Mouse (Mus musculus) liver, embryonic 16.5 days (tissue): ENCODE results near the gene Ovol2. TPM values are rescaled to one million over a fixed set of nuclear protein-coding genes. Genes with fewer than 3 reads are reported as not detected.
"Not testable (repeated sequence)": the region's sequence is repeated elsewhere in the genome, so short reads cannot be mapped to it uniquely, and the experiment has no call there.

Experiments
- ATAC-seq: fragments of 200-750 bp; cut with Nextera tagmentation; 2 replicates; pipeline ENCODE4 v1.8.0; 2017; ENCODE audit warnings: low read depth, mild to moderate bottlenecking, moderate number of reproducible peaks, moderate library complexity
- H3K27ac ChIP-seq: fragments of 300-500 bp; sonication (generic); 2 replicates; pipeline ENCODE4 v1.5.1; 2014; ENCODE audit warnings: mild to moderate bottlenecking, low read length
- H3K27me3 ChIP-seq: fragments of 300-500 bp; sonication (generic); 2 replicates; pipeline ENCODE4 v1.6.1; 2014; ENCODE audit warnings: low read depth, low read length, mixed read lengths; ENCODE audit not compliant: control insufficient read depth, insufficient read depth
- H3K36me3 ChIP-seq: fragments of 300-500 bp; sonication (generic); 2 replicates; pipeline ENCODE4 v1.6.1; 2014; ENCODE audit warnings: mild to moderate bottlenecking; ENCODE audit not compliant: control insufficient read depth, insufficient read depth
- H3K4me1 ChIP-seq: fragments of 300-500 bp; sonication (generic); 2 replicates; pipeline ENCODE4 v1.6.1; 2014; ENCODE audit warnings: low read depth, low read length, mixed read lengths; ENCODE audit not compliant: control insufficient read depth
- H3K4me2 ChIP-seq: fragments of 300-500 bp; sonication (generic); 2 replicates; pipeline ENCODE4 v1.6.1; 2014; ENCODE audit warnings: low read depth, low read length, mixed read lengths
- H3K4me3 ChIP-seq: fragments of 300-500 bp; sonication (generic); 2 replicates; pipeline ENCODE4 v1.5.1; 2014; ENCODE audit warnings: low read depth, mild to moderate bottlenecking, low read length
- H3K9ac ChIP-seq: fragments of 300-500 bp; sonication (generic); 2 replicates; pipeline ENCODE4 v1.6.1; 2014; ENCODE audit warnings: low read depth, low read length
- H3K9me3 ChIP-seq: fragments of 300-500 bp; sonication (generic); replicated peaks from 2 replicates; pipeline ENCODE4 v1.6.1; 2016; ENCODE audit warnings: low read length; ENCODE audit not compliant: control insufficient read depth
- WGBS: fragments of 180-500 bp; shearing (Covaris S2); extraction: QIAGEN DNeasy Blood & Tissue Kit; methylation state at CpG from one replicate; pipeline ENCODE4 v1.1.7; 2014; ENCODE audit not compliant: insufficient replicate concordance; 5-methylcytosine and 5-hydroxymethylcytosine counted together
- polyA plus RNA-seq: library from polyadenylated mRNA; unstranded; fragments of >200 nt; fragmentation: Nextera tagmentation; extraction: Ambion mirVana; gene quantifications from 2 replicates; pipeline ENCODE4 v1.2.1, GENCODE M21; 2015

The Ovol2 gene
- polyA plus RNA-seq, 1 experiment from 2014 or later, result not detected

DNA sequence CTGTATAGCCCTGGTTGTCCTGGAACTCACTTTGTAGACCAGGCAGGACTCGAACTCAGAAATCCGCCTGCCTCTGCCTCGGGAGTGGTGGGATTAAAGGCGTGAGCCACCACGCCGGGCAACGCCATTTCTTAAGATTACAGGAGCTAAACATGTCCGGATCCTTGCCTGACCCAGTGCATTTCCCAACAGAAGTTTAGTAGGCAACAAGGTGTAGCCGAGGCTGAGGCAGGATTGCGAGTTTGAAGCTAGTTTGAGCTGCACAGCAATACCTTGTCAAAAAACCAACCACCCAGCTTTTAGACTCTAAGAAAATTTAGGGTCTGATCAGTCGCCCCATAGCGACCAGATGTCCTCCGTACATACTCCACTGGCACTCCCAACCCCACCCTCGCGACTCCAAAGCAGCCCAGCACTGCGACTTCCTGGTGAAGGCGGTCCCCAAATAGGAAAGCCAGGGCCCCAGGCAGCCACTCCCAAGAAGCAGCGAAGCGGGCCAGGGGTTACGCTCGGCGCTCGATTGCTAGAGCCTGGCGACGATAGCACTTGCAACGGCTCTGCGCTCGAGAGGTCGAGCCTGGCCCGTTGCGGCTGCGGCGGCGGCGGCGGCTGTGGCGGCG, 36.6 kb upstream of the Ovol2 start, which contains the start of the genes Kat14 and Pet117:
Gene Kat14 (plus strand): TSS at position 584 of the 620 bp plus-strand sequence.
Gene Pet117 (plus strand): TSS at position 597 of the 620 bp plus-strand sequence.
- Histone ChIP-seq H3K9ac (peak within 1 kb of the TSS; percentile 91), H3K9me3 (no peaks in the 10 kb centered on the region), H3K36me3 (peaks cover under 1% of the 10 kb centered on the region; the same call in 1 of the 2 replicates), H3K27ac (peak within 1 kb of the TSS; percentile 92), H3K27me3 (no peaks in the 10 kb centered on the region), H3K4me2 (peak within 1 kb of the TSS; percentile 87), H3K4me3 (peak within 1 kb of the TSS; percentile 94), H3K4me1 (peaks cover 19% of the 10 kb centered on the region)
- WGBS, result 3% methylated on average over 38 of the region's 38 CpGs
- peak; percentile 96 for ATAC-seq

DNA sequence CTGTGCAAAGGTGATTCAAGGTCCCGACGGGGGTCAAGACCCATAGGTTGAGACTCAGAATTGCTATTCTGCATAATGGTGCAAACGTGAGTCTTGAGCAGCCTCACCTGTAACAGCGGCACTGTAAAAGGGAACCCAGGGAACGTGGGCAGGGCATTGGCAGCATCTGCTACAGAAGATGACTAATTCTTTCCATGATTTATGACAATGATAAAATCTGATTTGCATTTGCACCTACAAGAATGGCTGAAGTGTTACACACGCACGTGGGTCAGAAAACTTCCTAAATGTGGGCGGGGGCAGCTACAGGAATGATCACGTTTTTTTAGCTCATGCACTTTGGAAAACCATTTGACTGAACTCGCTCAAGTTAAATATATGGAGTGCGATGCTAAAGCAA, 20.9 kb upstream of the Ovol2 start:
- no peaks in the 10 kb centered on the region; the same call in 1 of the 2 replicates for H3K27me3 ChIP-seq
- no peak overlapping the region for H3K27ac ChIP-seq
- ATAC-seq, result no peak
- H3K4me1 ChIP-seq, result no peaks in the 10 kb centered on the region
- no peaks in the 10 kb centered on the region for H3K36me3 ChIP-seq
- no peaks in the 10 kb centered on the region for H3K9me3 ChIP-seq
- no peak overlapping the region for H3K9ac ChIP-seq
- 70% methylated on average over 11 of the region's 11 CpGs for WGBS
- no peak overlapping the region for H3K4me3 ChIP-seq
- no peak overlapping the region for H3K4me2 ChIP-seq

DNA sequence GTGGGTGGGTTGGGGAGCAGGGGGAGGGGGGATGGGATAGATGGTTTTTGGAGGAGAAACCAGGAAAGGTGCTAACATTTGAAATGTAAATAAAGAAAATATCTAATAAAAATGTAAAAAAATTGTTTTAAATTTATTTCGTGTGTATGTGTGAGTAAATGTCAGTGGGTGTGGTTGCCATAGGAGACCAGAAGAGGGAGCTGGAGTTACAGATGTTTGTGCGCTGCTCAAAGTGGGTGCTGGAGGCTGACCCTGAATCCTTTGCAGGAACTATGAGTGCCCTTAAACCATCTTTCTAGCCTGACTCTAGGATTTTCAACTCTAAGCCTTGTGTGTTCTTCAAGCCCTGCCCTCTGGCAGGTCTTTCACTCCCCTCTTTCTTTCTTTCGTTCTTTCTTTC, 16.6 kb upstream of the Ovol2 start:
- Histone ChIP-seq H3K4me2 (no peak overlapping the region), H3K9ac (no peak overlapping the region)

GRCm38 (mm10) chr2:144343158-144343557, 11.2 kb upstream of the Ovol2 start:
- ATAC-seq, result no peak

More for the DNA sequence above, 16.6 kb upstream of the Ovol2 start:
- Histone ChIP-seq H3K4me1 (no peaks in the 10 kb centered on the region), H3K36me3 (no peaks in the 10 kb centered on the region), H3K4me3 (no peak overlapping the region), H3K27me3 (no peaks in the 10 kb centered on the region; the same call in 1 of the 2 replicates), H3K9me3 (no peaks in the 10 kb centered on the region), H3K27ac (no peak overlapping the region)
- ATAC-seq, result no peak
- WGBS, result 56% methylated on average over 3 of the region's 3 CpGs

GRCm38 (mm10) chr2:144338149-144338548, 6.2 kb upstream of the Ovol2 start:
- not testable (repeated sequence) for H3K36me3 ChIP-seq, H3K4me3 ChIP-seq, H3K4me1 ChIP-seq, H3K27ac ChIP-seq, H3K4me2 ChIP-seq, ATAC-seq, H3K9ac ChIP-seq, H3K9me3 ChIP-seq
- H3K27me3 ChIP-seq, result peaks cover 16% of the 10 kb centered on the region
- WGBS, result 69% methylated on average over 6 of the region's 6 CpGs

More at GRCm38 (mm10) chr2:144343158-144343557, 11.2 kb upstream of the Ovol2 start:
- H3K27ac ChIP-seq, result no peak overlapping the region
- H3K36me3 ChIP-seq, result no peaks in the 10 kb centered on the region
- H3K4me2 ChIP-seq, result no peak overlapping the region
- no peak overlapping the region for H3K9ac ChIP-seq
- H3K4me1 ChIP-seq, result no peaks in the 10 kb centered on the region
- 16% methylated on average over 4 of the region's 4 CpGs for WGBS
- H3K9me3 ChIP-seq, result no peaks in the 10 kb centered on the region
- no peaks in the 10 kb centered on the region for H3K27me3 ChIP-seq
- no peak overlapping the region for H3K4me3 ChIP-seq

- peaks cover 21% of the 10 kb centered on the region for H3K27me3 ChIP-seq
- H3K4me1 ChIP-seq, result no peaks in the 10 kb centered on the region
- ATAC-seq, result peak; percentile 30; the same call in 1 of the 2 replicates
- no peak overlapping the region for H3K4me3 ChIP-seq
- WGBS, result 12% methylated on average over 6 of the region's 8 CpGs
- H3K27ac ChIP-seq, result no peak overlapping the region
- H3K9me3 ChIP-seq, result no peaks in the 10 kb centered on the region
- no peaks in the 10 kb centered on the region for H3K36me3 ChIP-seq
- no peak overlapping the region for H3K9ac ChIP-seq
- H3K4me2 ChIP-seq, result no peak overlapping the region
Observed at GRCm38 (mm10) chr2:144337701-144338100, 5.8 kb upstream of the Ovol2 start.

- no peak overlapping the region for H3K4me2 ChIP-seq
- H3K9ac ChIP-seq, result no peak overlapping the region
- no peaks in the 10 kb centered on the region for H3K9me3 ChIP-seq
- H3K27ac ChIP-seq, result no peak overlapping the region
- WGBS, result 16% methylated on average over 3 of the region's 3 CpGs
- H3K4me1 ChIP-seq, result no peaks in the 10 kb centered on the region
- no peaks in the 10 kb centered on the region for H3K36me3 ChIP-seq
- no peak for ATAC-seq
- no peak overlapping the region for H3K4me3 ChIP-seq
- H3K27me3 ChIP-seq, result peaks cover 25% of the 10 kb centered on the region
Observed at GRCm38 (mm10) chr2:144337230-144337629, 5.3 kb upstream of the Ovol2 start.

GRCm38 (mm10) chr2:144333138-144333842, 1.3 kb upstream of the Ovol2 start:
- no peaks in the 10 kb centered on the region for H3K9me3 ChIP-seq
- 0 out of 2 replicates have a peak overlapping the region, but pooled peaks have one; percentile 12 for H3K4me2 ChIP-seq
- peaks cover 63% of the 10 kb centered on the region for H3K27me3 ChIP-seq
- no peaks in the 10 kb centered on the region for H3K36me3 ChIP-seq
- no peak for ATAC-seq
- H3K27ac ChIP-seq, result no peak overlapping the region
- 0 out of 2 replicates have a peak overlapping the region, but pooled peaks have one; percentile 11 for H3K4me3 ChIP-seq
- no peak overlapping the region for H3K9ac ChIP-seq
- H3K4me1 ChIP-seq, result peaks cover 8% of the 10 kb centered on the region
- 10% methylated on average over 28 of the region's 28 CpGs for WGBS

DNA sequence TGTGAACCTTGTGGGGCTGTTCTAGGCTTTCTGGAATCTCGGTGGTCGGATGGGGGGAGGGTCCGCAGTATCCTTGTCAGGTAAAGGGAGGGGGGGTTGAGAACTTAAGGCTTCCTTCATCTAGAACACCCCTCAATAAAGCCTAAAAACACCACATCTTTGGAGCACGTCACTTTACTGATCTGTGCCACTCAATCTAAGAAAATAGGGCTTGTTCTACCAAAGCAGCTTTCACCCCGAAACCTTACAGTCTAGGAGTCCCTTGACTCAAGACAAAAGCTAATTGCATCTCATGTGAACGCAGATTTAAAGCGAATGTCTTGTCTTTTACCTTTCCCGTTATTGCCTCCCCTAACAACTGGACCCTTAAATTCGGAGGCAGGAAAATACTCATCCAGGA, 540 bp upstream of the Ovol2 start:
- no peak overlapping the region for H3K9ac ChIP-seq
- no peak overlapping the region for H3K27ac ChIP-seq
- H3K27me3 ChIP-seq, result peaks cover 67% of the 10 kb centered on the region
- no peak overlapping the region for H3K4me2 ChIP-seq
- H3K4me1 ChIP-seq, result peaks cover 8% of the 10 kb centered on the region
- no peaks in the 10 kb centered on the region for H3K36me3 ChIP-seq
- H3K9me3 ChIP-seq, result no peaks in the 10 kb centered on the region
- no peak for ATAC-seq
- no peak overlapping the region for H3K4me3 ChIP-seq
- 5% methylated on average over 9 of the region's 9 CpGs for WGBS
